Mouse (Mus musculus): ENCODE results near the gene Osmr. TPM values are rescaled to one million over a fixed set of nuclear protein-coding genes. Genes with fewer than 3 reads are reported as not detected.

Gene Osmr
- total and polyA plus RNA-seq, 3 experiments = 7.5 to 11.9 (median 9.6) TPM

DNA sequence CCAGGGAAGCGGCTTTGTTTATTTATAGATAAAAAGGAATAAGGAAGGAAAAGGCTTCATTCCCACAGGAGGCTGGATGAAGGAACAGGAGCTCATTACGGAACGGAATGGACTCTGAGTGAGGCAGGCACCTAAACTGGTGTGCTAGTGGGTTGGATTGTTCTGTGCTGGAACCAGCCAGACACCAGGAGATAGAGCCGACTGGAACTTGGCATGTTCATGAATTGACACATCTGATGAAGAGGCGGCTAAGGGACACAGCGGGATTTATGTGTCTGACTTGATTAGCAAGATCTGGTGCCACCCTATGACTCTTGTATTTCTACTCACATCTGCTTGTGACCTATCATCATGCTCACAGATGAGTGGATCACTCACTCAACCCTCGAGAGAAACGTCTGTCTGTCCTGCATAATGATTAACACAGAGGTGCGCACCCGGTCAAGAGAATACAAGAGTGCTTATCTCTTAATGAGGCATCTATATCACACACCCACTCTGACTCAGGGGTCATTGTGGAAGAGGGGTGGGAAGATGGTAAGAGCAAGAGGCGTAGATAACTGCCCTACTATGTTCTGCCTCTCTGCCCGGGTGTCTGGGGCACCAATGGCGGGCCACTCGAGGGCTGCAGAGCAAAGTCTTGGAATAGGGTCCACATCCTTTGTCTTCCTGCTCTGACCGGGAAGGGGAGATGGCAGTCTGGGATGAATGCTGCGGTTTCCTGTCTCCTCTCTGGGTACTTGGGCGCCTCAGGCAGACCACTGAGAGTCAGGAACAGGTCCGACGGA, 31.7 kb upstream of the Osmr start:
- no peak overlapping the region for H3K9ac ChIP-seq (ENCODE audit: low read depth, low read length)
- no peaks in the 10 kb centered on the region for H3K36me3 ChIP-seq (ENCODE audit: control insufficient read depth, insufficient read depth, low read length)
- no peak overlapping the region for H3K4me3 ChIP-seq
- DNase-seq = no peak
- WGBS = 59% methylated on average over 19 of the region's 19 CpGs
- TF ChIP-seq CTCF (IDR thresholded peaks at IDR 0.05) (no peak), EP300 (IDR thresholded peaks at IDR 0.05; ENCODE audit: insufficient read depth, low read depth, low read length) (no peak), POLR2A (IDR thresholded peaks at IDR 0.05; ENCODE audit: insufficient read depth, low read depth, low read length) (no peak)
- H3K27ac ChIP-seq = peak overlapping the region; percentile 6; the same call in 1 of the 2 replicates
- no peaks in the 10 kb centered on the region for H3K79me2 ChIP-seq (replicated peaks; ENCODE audit: control insufficient read depth, insufficient read depth, low read length)
- intact Hi-C loops (cut with DNase I) = no loop called here
- no peaks in the 10 kb centered on the region; the same call in 1 of the 2 replicates for H3K27me3 ChIP-seq (ENCODE audit: control insufficient read depth, insufficient read depth, low read length)
- H3K4me1 ChIP-seq (ENCODE audit: control insufficient read depth, insufficient read depth, low read length) = peaks cover 11% of the 10 kb centered on the region

DNA sequence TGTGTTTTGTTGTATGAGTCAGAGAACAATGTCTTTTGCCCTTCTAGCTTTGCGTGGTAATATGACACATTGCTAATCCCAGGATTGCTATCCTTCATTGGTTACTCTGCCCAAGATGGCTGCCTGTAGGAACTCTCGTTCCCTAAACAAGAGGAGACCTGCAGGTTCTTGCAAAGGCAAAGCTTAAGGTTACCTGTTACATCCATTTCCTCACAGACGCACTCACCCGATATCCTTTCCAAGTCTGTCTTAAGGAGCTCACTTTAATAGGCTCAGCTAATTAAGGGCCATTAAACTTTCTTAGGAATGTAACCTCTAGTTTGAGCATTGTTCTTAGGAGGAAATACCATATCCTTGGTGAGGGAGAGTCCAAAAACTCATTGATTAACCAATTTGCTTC, 31.0 kb upstream of the Osmr start:
- Histone ChIP-seq H3K79me2 (replicated peaks; ENCODE audit: control insufficient read depth, insufficient read depth, low read length) (no peaks in the 10 kb centered on the region), H3K9ac (ENCODE audit: low read depth, low read length) (no peak overlapping the region), H3K27me3 (ENCODE audit: control insufficient read depth, insufficient read depth, low read length) (no peaks in the 10 kb centered on the region; the same call in 1 of the 2 replicates), H3K4me3 (no peak overlapping the region), H3K27ac (peak overlapping the region; percentile 6; the same call in 1 of the 2 replicates), H3K4me1 (ENCODE audit: control insufficient read depth, insufficient read depth, low read length) (peaks cover 11% of the 10 kb centered on the region), H3K36me3 (ENCODE audit: control insufficient read depth, insufficient read depth, low read length) (no peaks in the 10 kb centered on the region)
- TF ChIP-seq CTCF (IDR thresholded peaks at IDR 0.05) (no peak), EP300 (IDR thresholded peaks at IDR 0.05; ENCODE audit: insufficient read depth, low read depth, low read length) (no peak), POLR2A (IDR thresholded peaks at IDR 0.05; ENCODE audit: insufficient read depth, low read depth, low read length) (no peak)
- no peak for DNase-seq
- 59% methylated on average over 4 of the region's 4 CpGs for WGBS
- intact Hi-C loops (cut with DNase I) = no loop called here

DNA sequence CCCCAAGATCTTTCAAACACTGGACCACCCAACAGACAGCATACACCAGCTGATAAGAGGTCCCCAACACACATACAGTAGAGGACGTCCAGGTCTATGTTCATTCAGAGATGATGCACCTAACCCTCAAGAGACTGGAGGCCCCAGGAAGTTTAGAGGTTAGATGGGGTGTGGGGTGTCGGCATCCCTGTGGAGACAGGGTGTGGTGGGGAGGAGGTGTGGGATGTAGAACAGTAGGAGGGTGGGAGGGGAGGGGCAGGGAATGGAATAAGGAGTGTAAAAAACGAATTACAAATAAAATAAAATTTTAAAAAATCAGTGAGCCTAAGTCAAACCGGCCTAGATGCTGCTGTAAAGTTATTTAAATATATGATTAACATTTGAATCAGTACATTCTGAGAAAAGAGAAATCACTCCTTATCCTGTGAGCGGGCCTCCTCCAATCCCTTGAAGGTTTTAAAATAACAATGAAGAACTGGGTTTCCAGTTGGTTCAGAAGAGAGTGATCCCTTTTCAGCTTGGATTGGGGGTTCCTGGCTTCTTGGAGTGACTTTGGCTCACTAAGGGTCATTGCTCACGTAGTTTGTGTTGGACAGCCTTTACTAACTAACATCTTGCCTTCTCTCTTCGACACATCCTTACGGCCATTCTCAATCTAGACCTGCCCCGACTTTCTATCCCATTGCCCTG, 28.7 kb upstream of the Osmr start:
- no peak for DNase-seq
- 86% methylated on average over 9 of the region's 9 CpGs for WGBS
- Histone ChIP-seq H3K36me3 (ENCODE audit: control insufficient read depth, insufficient read depth, low read length) (no peaks in the 10 kb centered on the region), H3K79me2 (replicated peaks; ENCODE audit: control insufficient read depth, insufficient read depth, low read length) (no peaks in the 10 kb centered on the region), H3K4me3 (no peak overlapping the region), H3K4me1 (ENCODE audit: control insufficient read depth, insufficient read depth, low read length) (peaks cover 7% of the 10 kb centered on the region), H3K27ac (no peak overlapping the region), H3K27me3 (ENCODE audit: control insufficient read depth, insufficient read depth, low read length) (no peaks in the 10 kb centered on the region), H3K9ac (ENCODE audit: low read depth, low read length) (no peak overlapping the region)
- intact Hi-C loops (cut with DNase I) = no loop called here
- TF ChIP-seq EP300 (IDR thresholded peaks at IDR 0.05; ENCODE audit: insufficient read depth, low read depth, low read length) (no peak), POLR2A (IDR thresholded peaks at IDR 0.05; ENCODE audit: insufficient read depth, low read depth, low read length) (no peak), CTCF (IDR thresholded peaks at IDR 0.05) (no peak)

DNA sequence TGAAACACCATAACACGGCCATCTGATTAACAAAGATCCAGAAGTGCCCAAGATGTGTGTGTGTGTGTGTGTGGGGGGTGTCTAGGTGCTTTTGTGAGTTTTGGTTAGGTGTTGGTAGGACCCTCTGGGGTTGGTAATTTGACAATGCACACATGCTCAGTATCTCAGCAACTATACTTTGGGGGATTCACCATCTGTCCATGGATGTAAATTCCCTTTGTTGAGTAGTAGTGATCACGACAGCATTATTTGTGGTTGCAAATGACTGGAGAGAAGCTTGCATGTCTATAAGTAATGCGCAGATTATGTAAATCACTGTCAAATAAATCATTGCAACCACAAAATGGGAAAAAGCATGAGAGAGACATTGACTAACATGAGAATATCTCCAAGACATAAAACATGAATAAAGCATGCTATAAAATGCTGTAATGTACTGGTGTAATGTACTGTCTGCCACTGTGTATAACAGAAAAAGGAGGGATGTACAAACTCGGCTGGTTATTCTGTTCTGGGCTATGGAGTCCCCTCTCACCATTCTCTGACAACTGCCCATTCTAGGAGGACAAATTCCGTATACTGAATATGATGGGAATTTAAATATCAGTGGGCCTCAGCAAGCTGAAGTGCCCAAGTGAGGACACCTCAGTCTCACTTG, 27.3 kb upstream of the Osmr start:
- Histone ChIP-seq H3K36me3 (ENCODE audit: control insufficient read depth, insufficient read depth, low read length) (no peaks in the 10 kb centered on the region), H3K9ac (ENCODE audit: low read depth, low read length) (no peak overlapping the region), H3K4me1 (ENCODE audit: control insufficient read depth, insufficient read depth, low read length) (peaks cover 5% of the 10 kb centered on the region), H3K79me2 (replicated peaks; ENCODE audit: control insufficient read depth, insufficient read depth, low read length) (no peaks in the 10 kb centered on the region), H3K4me3 (no peak overlapping the region), H3K27me3 (ENCODE audit: control insufficient read depth, insufficient read depth, low read length) (no peaks in the 10 kb centered on the region), H3K27ac (no peak overlapping the region)
- WGBS = 93% methylated on average over 5 of the region's 5 CpGs
- no peak for DNase-seq
- TF ChIP-seq CTCF (IDR thresholded peaks at IDR 0.05) = no peak
- TF ChIP-seq POLR2A (IDR thresholded peaks at IDR 0.05; ENCODE audit: insufficient read depth, low read depth, low read length) = no peak
- TF ChIP-seq EP300 (IDR thresholded peaks at IDR 0.05; ENCODE audit: insufficient read depth, low read depth, low read length) = no peak
- intact Hi-C loops (cut with DNase I) = no loop called here

DNA sequence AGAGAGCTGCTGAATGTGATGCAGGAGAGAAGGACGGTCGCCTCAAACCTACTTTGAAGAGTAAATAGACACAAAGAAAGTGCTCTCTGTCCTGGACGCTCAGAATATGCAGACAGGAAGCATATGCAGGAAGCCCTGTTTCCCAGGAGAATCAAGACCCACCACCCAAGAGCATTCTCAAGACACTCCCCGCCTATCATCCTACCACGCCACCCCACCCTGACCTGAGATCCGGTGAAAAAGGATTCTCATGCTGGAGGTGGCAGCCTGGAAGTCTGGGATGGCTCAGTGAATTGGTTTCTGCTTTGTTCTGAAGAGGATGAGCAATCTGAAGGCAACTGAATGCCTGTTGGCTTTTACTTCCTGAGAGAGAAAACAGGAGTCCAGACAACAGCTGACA, 26.5 kb upstream of the Osmr start:
- Histone ChIP-seq H3K9ac (ENCODE audit: low read depth, low read length) (no peak overlapping the region), H3K36me3 (ENCODE audit: control insufficient read depth, insufficient read depth, low read length) (no peaks in the 10 kb centered on the region), H3K27me3 (ENCODE audit: control insufficient read depth, insufficient read depth, low read length) (no peaks in the 10 kb centered on the region), H3K27ac (no peak overlapping the region), H3K4me1 (ENCODE audit: control insufficient read depth, insufficient read depth, low read length) (peaks cover 3% of the 10 kb centered on the region), H3K79me2 (replicated peaks; ENCODE audit: control insufficient read depth, insufficient read depth, low read length) (no peaks in the 10 kb centered on the region), H3K4me3 (no peak overlapping the region)
- no peak for DNase-seq
- 34% methylated on average over 6 of the region's 6 CpGs for WGBS
- intact Hi-C loops (cut with DNase I) = no loop called here
- TF ChIP-seq POLR2A (IDR thresholded peaks at IDR 0.05; ENCODE audit: insufficient read depth, low read depth, low read length) = no peak
- TF ChIP-seq EP300 (IDR thresholded peaks at IDR 0.05; ENCODE audit: insufficient read depth, low read depth, low read length) = no peak
- no peak for TF ChIP-seq CTCF (IDR thresholded peaks at IDR 0.05)
